Comparison of ENCODE assay signal across 9 mouse cellular contexts in genomic region chrX:103914790-103915189, GRCm38 (mm10).
DNase-seq lines count a peak whose midpoint lies in the region; ATAC-seq and TF ChIP-seq lines count a peak whose summit lies in the region.
"Had no signal": no experiment of that assay in that cellular context is flagged by ENCODE, and none has a peak within 500 bp of the region (broad histone marks: within the 10 kb centered on the region; RNA-seq: fewer than 3 reads in every experiment).

No protein-coding gene starts in this region.

- 5% methylated on average over 3 of the region's 3 CpGs for WGBS in forebrain, embryonic 13.5 days
- WGBS in small intestine, adult 2 months = 6% methylated on average over 3 of the region's 3 CpGs

- no peaks in the 10 kb centered on the region for H3K36me3 ChIP-seq in CH12.LX (replicated peaks in 1 of 2; ENCODE audit: control insufficient read depth in 1 of 2, insufficient read depth in 1 of 2, low read length in 1 of 2)
- no peaks in the 10 kb centered on the region for H3K36me3 ChIP-seq in forebrain, embryonic 13.5 days (ENCODE audit: poor library complexity, severe bottlenecking)
- no peaks in the 10 kb centered on the region for H3K36me3 ChIP-seq in small intestine, adult 2 months (ENCODE audit: control insufficient read depth, insufficient read depth, low read length)
- H3K36me3 ChIP-seq: stomach, embryonic 15.5 days had no signal

- dilution Hi-C loops in CH12.LX (cut with MboI; ENCODE audit: extremely low pct_ligation_motif_present, extremely low pct_unique_long_range_greater_than_20kb, low sequenced_read_pairs) = no loop called here

- TF ChIP-seq EP300 in CH12.LX (IDR thresholded peaks at IDR 0.05; ENCODE audit: low read length) = no peak

- H3K27ac ChIP-seq in CH12.LX (ENCODE audit: insufficient read depth, low read depth) = no peak overlapping the region
- H3K27ac ChIP-seq in forebrain, embryonic 13.5 days = no peak overlapping the region
- H3K27ac ChIP-seq in small intestine, adult 2 months (ENCODE audit: insufficient read depth, low read depth, low read length) = no peak overlapping the region
- H3K27ac ChIP-seq: stomach, embryonic 15.5 days had no signal

- ATAC-seq in forebrain, embryonic 13.5 days = peak; percentile 61

- no peak for TF ChIP-seq POLR2A in CH12.LX (IDR thresholded peaks at IDR 0.05; ENCODE audit: low read depth, low read length)
- TF ChIP-seq POLR2A in small intestine, adult 2 months (IDR thresholded peaks at IDR 0.05; ENCODE audit: low read depth, low read length) = no peak

- no peak overlapping the region for H3K4me3 ChIP-seq in CH12.LX (replicated peaks in 1 of 3; ENCODE audit: low read depth in 2 of 3, low read length in 2 of 3, poor library complexity in 1 of 3)
- H3K4me3 ChIP-seq in forebrain, embryonic 13.5 days = no peak overlapping the region
- H3K4me3 ChIP-seq in small intestine, adult 2 months (ENCODE audit: low read depth, low read length) = no peak overlapping the region
- H3K4me3 ChIP-seq: stomach, embryonic 15.5 days had no signal

- no peaks in the 10 kb centered on the region for H3K9me3 ChIP-seq in CH12.LX (replicated peaks; ENCODE audit: low read length)
- H3K9me3 ChIP-seq in forebrain, embryonic 13.5 days (replicated peaks) = no peaks in the 10 kb centered on the region
- H3K9me3 ChIP-seq: stomach, embryonic 15.5 days had no signal

- peak; percentile 39 for DNase-seq in gastrocnemius, postnatal 10 days
- DNase-seq in gastrocnemius, postnatal 36 days = no peak
- DNase-seq in CH12.LX (ENCODE audit: extremely low read depth) = peak; percentile 60
- peak; percentile 29 for DNase-seq in c-Kit-positive CD71-negative TER-119-negative erythroid progenitor cells, embryonic 14.5 days (ENCODE audit: low read depth)
- DNase-seq in kidney, postnatal 4 days = peak; percentile 68 to 75
- DNase-seq in lung, adult 18-20 months = peak; percentile 6 to 29

- H3K27me3 ChIP-seq in CH12.LX (replicated peaks) = no peaks in the 10 kb centered on the region
- H3K27me3 ChIP-seq in forebrain, embryonic 13.5 days = peaks cover 30% of the 10 kb centered on the region; the same call in 1 of the 2 replicates
- no peaks in the 10 kb centered on the region for H3K27me3 ChIP-seq in small intestine, adult 2 months (ENCODE audit: control insufficient read depth, insufficient read depth, low read length)

- peak; percentile 55 for TF ChIP-seq RAD21 in CH12.LX (IDR thresholded peaks at IDR 0.05; ENCODE audit: low read depth, low read length)

- in situ Hi-C loops in CH12.LX (cut with MboI; ENCODE audit: low pct_ligation_motif_present, low pct_unique_long_range_greater_than_20kb, low sequenced_read_pairs) = loop anchor here (25.0 kb wide), 1 partner anchor 227 kb away; no protein-coding TSS in a partner anchor

- no peaks in the 10 kb centered on the region for H3K4me1 ChIP-seq in CH12.LX (ENCODE audit: control insufficient read depth in 1 of 2, insufficient read depth in 2 of 2)
- H3K4me1 ChIP-seq in forebrain, embryonic 13.5 days = no peaks in the 10 kb centered on the region
- H3K4me1 ChIP-seq in small intestine, adult 2 months (ENCODE audit: control insufficient read depth, insufficient read depth, insufficient read length, low read length) = no peaks in the 10 kb centered on the region
- H3K4me1 ChIP-seq: stomach, embryonic 15.5 days had no signal

- H3K79me2 ChIP-seq in CH12.LX (replicated peaks; ENCODE audit: control insufficient read depth, extremely low read depth, insufficient read depth, poor library complexity, severe bottlenecking) = no peaks in the 10 kb centered on the region

- intact Hi-C loops in gastrocnemius, postnatal 36 days (cut with DNase I) = loop anchor here (10.0 kb wide), 2 partner anchors 210 to 280 kb away; partner anchors contain the start of gene Zcchc13

- H3K9ac ChIP-seq in CH12.LX (ENCODE audit: insufficient read depth, low read depth) = no peak overlapping the region
- H3K9ac ChIP-seq in forebrain, embryonic 13.5 days = no peak overlapping the region
- H3K9ac ChIP-seq: stomach, embryonic 15.5 days had no signal

- TF ChIP-seq CTCF in CH12.LX (conservative IDR thresholded peaks at IDR 0.05 in 1 of 2, IDR thresholded peaks at IDR 0.05 in 1 of 2; ENCODE audit: low read depth in 2 of 2, low read length in 2 of 2) = peak; percentile 64 to 72
- peak; percentile 47; the same call in 1 of the 2 replicates for TF ChIP-seq CTCF in small intestine, adult 2 months (IDR thresholded peaks at IDR 0.05; ENCODE audit: extremely low read depth, insufficient read length, insufficient replicate concordance, low read depth, low read length)

- no peak overlapping the region for H3K4me2 ChIP-seq in CH12.LX (ENCODE audit: insufficient read depth, low read depth, poor library complexity, severe bottlenecking)
- no peak overlapping the region for H3K4me2 ChIP-seq in forebrain, embryonic 13.5 days
- H3K4me2 ChIP-seq: stomach, embryonic 15.5 days had no signal

TF ChIP-seq in CH12.LX, 34 proteins besides CTCF, POLR2A, EP300 and RAD21:
- TF ChIP-seq ZKSCAN1 (IDR thresholded peaks at IDR 0.05; ENCODE audit: borderline replicate concordance, low read depth, low read length) (no peak), HCFC1 (IDR thresholded peaks at IDR 0.05; ENCODE audit: low read depth, low read length) (no peak), CHD1 (IDR thresholded peaks at IDR 0.05; ENCODE audit: low read depth, low read length) (no peak), ZC3H11A (IDR thresholded peaks at IDR 0.05; ENCODE audit: low read depth, low read length) (no peak), JUND (conservative IDR thresholded peaks at IDR 0.05; ENCODE audit: low read depth, low read length) (no peak), SMC3 (IDR thresholded peaks at IDR 0.05; ENCODE audit: low read depth, low read length) (peak; percentile 62), TCF12 (IDR thresholded peaks at IDR 0.05; ENCODE audit: low read depth, low read length) (no peak)

Comparison
In these comparisons a context has a peak if more than half of its experiments do, and no peak if none do; other contexts are left out.
1. DNase-seq: peak in gastrocnemius, postnatal 10 days (single experiment), CH12.LX (single experiment), c-Kit-positive CD71-negative TER-119-negative erythroid progenitor cells, embryonic 14.5 days (single experiment), kidney, postnatal 4 days (2 of 2) and lung, adult 18-20 months (2 of 2); none in gastrocnemius, postnatal 36 days (0 of 2).